In genomic region chr4:106590871-106591270, GRCm38 (mm10) we compare ENCODE assay signal across 25 mouse cellular contexts. TPM values are rescaled to one million over a fixed set of nuclear protein-coding genes. Genes with fewer than 3 reads are reported as not detected.
"Had no signal": no experiment of that assay in that cellular context is flagged by ENCODE, and none has a peak within 500 bp of the region (broad histone marks: within the 10 kb centered on the region; RNA-seq: fewer than 3 reads in every experiment).

No protein-coding gene starts in this region.

- H3K4me1 ChIP-seq: limb, embryonic 12.5 days; limb, embryonic 15.5 days; liver, embryonic 12.5 days; midbrain, embryonic 12.5 days; midbrain, embryonic 15.5 days; neural tube, embryonic 12.5 days; neural tube, embryonic 15.5 days had no signal

- H3K27ac ChIP-seq: limb, embryonic 12.5 days; limb, embryonic 15.5 days; liver, embryonic 15.5 days; macrophage; midbrain, embryonic 12.5 days; midbrain, embryonic 15.5 days; neural tube, embryonic 12.5 days; neural tube, embryonic 15.5 days; stomach, postnatal 0 days had no signal

- ATAC-seq: intestine, embryonic 16.5 days; liver, embryonic 12.5 days; midbrain, embryonic 15.5 days had no signal

- DNase-seq: kidney, postnatal 14 days; kidney, postnatal 4 days; left cerebral cortex, postnatal 4 days; lung, adult 2 months; right cerebral cortex, adult 18-20 months; right cerebral cortex, postnatal 14 days; right cerebral cortex, postnatal 4 days had no signal

- H3K27me3 ChIP-seq: limb, embryonic 12.5 days; limb, embryonic 15.5 days; liver, embryonic 12.5 days; liver, embryonic 15.5 days; midbrain, embryonic 12.5 days; midbrain, embryonic 15.5 days; neural tube, embryonic 12.5 days; neural tube, embryonic 15.5 days had no signal

- H3K4me3 ChIP-seq: limb, embryonic 12.5 days; limb, embryonic 15.5 days; liver, embryonic 12.5 days; liver, embryonic 15.5 days; midbrain, embryonic 12.5 days; midbrain, embryonic 15.5 days; neural tube, embryonic 12.5 days; neural tube, embryonic 15.5 days had no signal

RNA-seq across cellular contexts. Expression of gene Lexm, which starts 26.2 kb away (rescaled TPM):
- total RNA-seq: layer of hippocampus, adult 18-20 months; layer of hippocampus, postnatal 14 days; left cerebral cortex, adult 8-10 months; megakaryocyte, adult 5-6 weeks had no signal
- polyA plus RNA-seq: intestine, embryonic 16.5 days; kidney, embryonic 16.5 days; limb, embryonic 15.5 days; liver, embryonic 15.5 days; lung, adult 2 months; lung, embryonic 16.5 days; macrophage; midbrain, embryonic 15.5 days; neural tube, embryonic 15.5 days; stomach, embryonic 14.5 days; stomach, postnatal 0 days had no signal

RNA-seq across cellular contexts. Expression of gene Ttc22, which starts 31.4 kb away (rescaled TPM):
- total RNA-seq: megakaryocyte, adult 5-6 weeks had no signal
- polyA plus RNA-seq: macrophage had no signal
